Mouse (Mus musculus) ES-E14 (cell line): ENCODE measurements around the gene Trappc5. TPM values are rescaled to one million over a fixed set of nuclear protein-coding genes. Genes with fewer than 3 reads are reported as not detected.

Experiments
- DNase-seq: peaks from one replicate; pipeline ENCODE4 v3.0.0-alpha.2; 2013; ENCODE audit warnings: low read depth, low spot score
- H3K27ac ChIP-seq: 2 replicates; pipeline ENCODE4 v1.5.1; 2012; ENCODE audit warnings: low read depth, mild to moderate bottlenecking, low read length, moderate library complexity, mixed read lengths; ENCODE audit not compliant: poor library complexity, insufficient read depth, severe bottlenecking
- H3K36me3 ChIP-seq: 2 replicates; pipeline ENCODE4 v1.6.1; 2012; ENCODE audit warnings: mild to moderate bottlenecking, low read length, moderate library complexity, mixed read lengths; ENCODE audit not compliant: control insufficient read depth, poor library complexity, insufficient read depth, severe bottlenecking
- H3K4me1 ChIP-seq, 2 experiments: fragments of 150-350 bp in 1 of 2; sonication (generic) in 1 of 2; 2 replicates each; pipeline ENCODE4 v1.6.1; 2012; ENCODE audit warnings: low read length in 2 of 2, mild to moderate bottlenecking in 1 of 2, mixed read lengths in 1 of 2; ENCODE audit not compliant: control insufficient read depth in 2 of 2, insufficient read depth in 2 of 2, poor library complexity in 1 of 2
- H3K4me3 ChIP-seq, 2 experiments: fragments of 150-350 bp in 1 of 2; sonication (generic) in 1 of 2; 2 replicates each; pipeline ENCODE4 v1.5.1; 2012; ENCODE audit warnings: low read length in 2 of 2, low read depth in 1 of 2, mild to moderate bottlenecking in 1 of 2, mixed read lengths in 1 of 2; ENCODE audit not compliant: insufficient read depth in 1 of 2, poor library complexity in 1 of 2, severe bottlenecking in 1 of 2
- H3K9ac ChIP-seq: 2 replicates; pipeline ENCODE4 v1.6.1; 2012; ENCODE audit warnings: low read depth, mild to moderate bottlenecking, low read length, mixed read lengths; ENCODE audit not compliant: poor library complexity, insufficient read depth, severe bottlenecking
- H3K9me3 ChIP-seq: fragments of 150-350 bp; sonication (generic); 2 replicates; pipeline ENCODE4 v1.6.1; 2012; ENCODE audit warnings: low read depth, mild to moderate bottlenecking, low read length; ENCODE audit not compliant: control insufficient read depth, insufficient read depth
- CHD2 ChIP-seq: IDR thresholded peaks from 2 replicates; pipeline ENCODE4 v1.6.1; 2014; ENCODE audit warnings: mild to moderate bottlenecking, low read depth, low read length, inconsistent platforms
- HCFC1 ChIP-seq: IDR thresholded peaks from 2 replicates; pipeline ENCODE4 v1.6.1; 2012; ENCODE audit warnings: low read length, inconsistent platforms, borderline replicate concordance; ENCODE audit not compliant: insufficient read depth
- MAFK ChIP-seq: IDR thresholded peaks from 2 replicates; pipeline ENCODE4 v1.6.1; 2014; ENCODE audit warnings: mild to moderate bottlenecking, low read depth, low read length, inconsistent platforms; ENCODE audit not compliant: insufficient read depth
- ZC3H11A ChIP-seq: IDR thresholded peaks from 2 replicates; pipeline ENCODE4 v1.6.1; 2012; ENCODE audit warnings: low read depth, mild to moderate bottlenecking, inconsistent platforms, low read length, borderline replicate concordance
- ZNF384 ChIP-seq: IDR thresholded peaks from 2 replicates; pipeline ENCODE4 v1.6.1; 2012; ENCODE audit warnings: low read depth, low read length, inconsistent platforms
- in situ Hi-C, 2 experiments: fragments of 600-800 bp; cut with MboI; formaldehyde crosslinking; loops; one replicate each; pipeline ENCODE4 v1.15.1; 2025; ENCODE audit warnings: low sequenced_read_pairs in 2 of 2, inconsistent platforms in 1 of 2; ENCODE audit not compliant: unreplicated experiment in 2 of 2
- total RNA-seq: library from RNA; depleted of rRNA; stranded (reverse); fragments of 300-350 nt; gene quantifications from 2 replicates; pipeline ENCODE4 v1.2.3, GENCODE M21; 2012

Gene Trappc5
- total RNA-seq, 1 experiment: 20.4 TPM

GRCm38 (mm10) chr8:3710312-3710711, 34.2 kb downstream of the Trappc5 start:
- DNase-seq: no peak
- Histone ChIP-seq H3K36me3 (no peaks in the 10 kb centered on the region), H3K27ac (no peak overlapping the region), H3K9me3 (no peaks in the 10 kb centered on the region), H3K4me3 (no peak overlapping the region), H3K9ac (no peak overlapping the region), H3K4me1 (no peaks in the 10 kb centered on the region)
- TF ChIP-seq CHD2: no peak
- TF ChIP-seq HCFC1: no peak
- TF ChIP-seq ZC3H11A: no peak
- TF ChIP-seq MAFK: no peak
- TF ChIP-seq ZNF384: no peak
- in situ Hi-C loops: no loop called here

GRCm38 (mm10) chr8:3711646-3712045, 35.5 kb downstream of the Trappc5 start:
- in situ Hi-C loops: no loop called here
- Histone ChIP-seq H3K4me1 (no peaks in the 10 kb centered on the region), H3K27ac (no peak overlapping the region), H3K4me3 (no peak overlapping the region), H3K36me3 (no peaks in the 10 kb centered on the region), H3K9me3 (no peaks in the 10 kb centered on the region), H3K9ac (no peak overlapping the region)
- no peak for TF ChIP-seq HCFC1
- no peak for TF ChIP-seq MAFK
- no peak for TF ChIP-seq CHD2
- no peak for TF ChIP-seq ZC3H11A
- no peak for TF ChIP-seq ZNF384
- DNase-seq: no peak

- TF ChIP-seq ZC3H11A: no peak
- TF ChIP-seq MAFK: no peak
- no peak for TF ChIP-seq ZNF384
- TF ChIP-seq HCFC1: no peak
- no peaks in the 10 kb centered on the region for H3K36me3 ChIP-seq
- in situ Hi-C loops: no loop called here
- no peak for DNase-seq
- no peak overlapping the region for H3K4me3 ChIP-seq
- H3K4me1 ChIP-seq: no peaks in the 10 kb centered on the region
- H3K27ac ChIP-seq: no peak overlapping the region
- no peaks in the 10 kb centered on the region for H3K9me3 ChIP-seq
- no peak overlapping the region for H3K9ac ChIP-seq
Observed at GRCm38 (mm10) chr8:3717321-3717954, 41.3 kb downstream of the Trappc5 start.

GRCm38 (mm10) chr8:3718559-3718958, 42.5 kb downstream of the Trappc5 start:
- TF ChIP-seq HCFC1: no peak
- peak; percentile 92 for TF ChIP-seq ZC3H11A
- H3K27ac ChIP-seq: no peak overlapping the region
- no peaks in the 10 kb centered on the region for H3K4me1 ChIP-seq
- H3K4me3 ChIP-seq: no peak overlapping the region
- no peaks in the 10 kb centered on the region for H3K36me3 ChIP-seq
- H3K9ac ChIP-seq: no peak overlapping the region
- no peaks in the 10 kb centered on the region for H3K9me3 ChIP-seq
- in situ Hi-C loops: no loop called here
- peak; percentile 62 for DNase-seq

GRCm38 (mm10) chr8:3720551-3720950, 44.5 kb downstream of the Trappc5 start, which contains the start of gene Clec4g:
TSS of gene Clec4g (minus strand) at chr8:3720651.
- H3K9me3 ChIP-seq: no peaks in the 10 kb centered on the region
- H3K36me3 ChIP-seq: no peaks in the 10 kb centered on the region
- H3K4me3 ChIP-seq: no peak within 1 kb of the TSS
- no peaks in the 10 kb centered on the region for H3K4me1 ChIP-seq
- no peak within 1 kb of the TSS for H3K27ac ChIP-seq
- no peak within 1 kb of the TSS for H3K9ac ChIP-seq
- in situ Hi-C loops: no loop called here
- no peak for DNase-seq
- TF ChIP-seq MAFK (no peak), CHD2 (no peak), ZC3H11A (no peak), HCFC1 (no peak), ZNF384 (no peak)
